Mouse (Mus musculus) liver, postnatal 0 days (tissue): ENCODE data around the gene Npr3.

ENCODE experiments used
- CTCF ChIP-seq: sonication (generic); IDR thresholded peaks from 2 replicates; pipeline ENCODE4 v1.5.1; 2016; ENCODE audit warnings: antibody characterized with exemption, low read depth
- EP300 ChIP-seq: IDR thresholded peaks from 2 replicates; pipeline ENCODE4 v1.6.1; 2016; ENCODE audit warnings: antibody characterized with exemption, low read depth, mild to moderate bottlenecking

DNA sequence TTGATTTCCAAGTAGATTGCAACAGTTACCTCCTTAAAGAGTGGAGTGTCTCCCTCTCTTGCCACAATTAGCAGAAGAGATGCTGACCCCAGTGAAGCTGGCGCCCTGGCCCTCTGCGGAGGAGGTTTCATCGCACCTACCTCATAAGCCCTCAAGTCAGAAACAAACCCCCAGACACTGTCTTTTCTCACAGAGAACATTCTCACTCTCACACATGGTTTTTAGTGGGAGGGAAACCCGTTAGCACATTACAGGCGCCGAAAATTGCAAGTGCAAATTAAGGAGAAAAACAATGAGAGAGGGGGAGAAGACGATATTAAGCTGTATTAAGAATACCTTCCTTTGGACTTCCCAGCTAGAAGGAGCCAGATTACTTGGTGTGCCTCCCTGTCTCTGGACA, 44.8 kb downstream of the Npr3 start:
- no peak for TF ChIP-seq CTCF
- no peak for TF ChIP-seq EP300
